Mouse (Mus musculus) lung, postnatal 10 days (tissue): ENCODE data around the gene Exoc4.

ENCODE experiments used
- DNase-seq: peaks from one replicate; pipeline ENCODE4 v3.0.0; 2021

The Exoc4 gene

GRCm38 (mm10) chr6:33484568-33484967, 235.7 kb downstream of the Exoc4 start:
- DNase-seq: no peak

- no peak for DNase-seq
These were observed 240.9 kb downstream of the Exoc4 start for GRCm38 (mm10) chr6:33489788-33490187.

- DNase-seq: no peak
These were observed 247.4 kb downstream of the Exoc4 start for GRCm38 (mm10) chr6:33496141-33496855.

- DNase-seq: no peak
These were observed 248.5 kb downstream of the Exoc4 start for GRCm38 (mm10) chr6:33497348-33497747.

GRCm38 (mm10) chr6:33502388-33502787, 253.5 kb downstream of the Exoc4 start:
- DNase-seq: no peak

GRCm38 (mm10) chr6:33503381-33503780, 254.5 kb downstream of the Exoc4 start:
- DNase-seq: no peak

- no peak for DNase-seq
These were observed 258.2 kb downstream of the Exoc4 start for GRCm38 (mm10) chr6:33507134-33507533.

- DNase-seq: no peak
These were observed 266.5 kb downstream of the Exoc4 start for GRCm38 (mm10) chr6:33515391-33515790.

GRCm38 (mm10) chr6:33516798-33517197, 267.9 kb downstream of the Exoc4 start:
- DNase-seq: no peak

- DNase-seq: no peak
These were observed 269.1 kb downstream of the Exoc4 start for GRCm38 (mm10) chr6:33517890-33518410.

GRCm38 (mm10) chr6:33525695-33526366, 276.9 kb downstream of the Exoc4 start:
- DNase-seq: no peak

GRCm38 (mm10) chr6:33540356-33540755, 291.5 kb downstream of the Exoc4 start:
- no peak for DNase-seq

GRCm38 (mm10) chr6:33542712-33543111, 293.8 kb downstream of the Exoc4 start:
- DNase-seq: no peak

GRCm38 (mm10) chr6:33551934-33552333, 303.0 kb downstream of the Exoc4 start:
- DNase-seq: peak; percentile 6

GRCm38 (mm10) chr6:33560925-33561324, 312.0 kb downstream of the Exoc4 start:
- no peak for DNase-seq

GRCm38 (mm10) chr6:33561911-33562310, 313.0 kb downstream of the Exoc4 start:
- no peak for DNase-seq

- DNase-seq: no peak
These were observed 327.1 kb downstream of the Exoc4 start for GRCm38 (mm10) chr6:33575947-33576346.

GRCm38 (mm10) chr6:33608469-33608868, 359.6 kb downstream of the Exoc4 start:
- no peak for DNase-seq

GRCm38 (mm10) chr6:33613978-33614377, 365.1 kb downstream of the Exoc4 start:
- no peak for DNase-seq

- DNase-seq: no peak
These were observed 369.7 kb downstream of the Exoc4 start for GRCm38 (mm10) chr6:33618590-33618989.

GRCm38 (mm10) chr6:33620701-33621100, 371.8 kb downstream of the Exoc4 start:
- DNase-seq: no peak

- DNase-seq: no peak
These were observed 377.0 kb downstream of the Exoc4 start for GRCm38 (mm10) chr6:33625931-33626330.

- DNase-seq: no peak
These were observed 382.2 kb downstream of the Exoc4 start for GRCm38 (mm10) chr6:33631133-33631532.

GRCm38 (mm10) chr6:33637192-33637591, 388.3 kb downstream of the Exoc4 start:
- no peak for DNase-seq
